In genomic region chr1:173398323-173398970, GRCm38 (mm10) we compare ENCODE assay signal across 7 mouse cellular contexts. TPM values are rescaled to one million over a fixed set of nuclear protein-coding genes. Genes with fewer than 3 reads are reported as not detected.
A peak's percentile ranks its signal among the peaks of the same experiment; 100 is the strongest.
DNase-seq lines count a peak whose midpoint lies in the region; ATAC-seq and TF ChIP-seq lines count a peak whose summit lies in the region.

No protein-coding gene starts in this region.

- no peaks in the 10 kb centered on the region for H3K27me3 ChIP-seq in MEL (ENCODE audit: control insufficient read depth in 1 of 2, insufficient read depth in 2 of 2, low read length in 2 of 2)
- H3K27me3 ChIP-seq in embryonic facial prominence, embryonic 14.5 days (replicated peaks; ENCODE audit: control insufficient read depth, insufficient read depth, low read length) = no peaks in the 10 kb centered on the region
- H3K27me3 ChIP-seq in hindbrain, embryonic 12.5 days = no peaks in the 10 kb centered on the region

- ATAC-seq in embryonic facial prominence, embryonic 14.5 days (ENCODE audit: low read depth) = peak; percentile 41; the same call in 1 of the 2 replicates
- peak; percentile 68 for ATAC-seq in hindbrain, embryonic 12.5 days (ENCODE audit: low FRiP score)
- ATAC-seq in megakaryocyte, adult 5-6 weeks (ENCODE audit: poor library complexity, severe bottlenecking) = peak; percentile 83

- no peak overlapping the region for H3K9ac ChIP-seq in MEL (ENCODE audit: control insufficient read depth, low read depth, low read length, poor library complexity, severe bottlenecking)
- H3K9ac ChIP-seq in embryonic facial prominence, embryonic 14.5 days (ENCODE audit: low read depth, low read length) = no peak overlapping the region
- H3K9ac ChIP-seq in hindbrain, embryonic 12.5 days = no peak overlapping the region

- H3K9me3 ChIP-seq in MEL (replicated peaks; ENCODE audit: insufficient read depth, low read length) = no peaks in the 10 kb centered on the region
- H3K9me3 ChIP-seq in embryonic facial prominence, embryonic 14.5 days (ENCODE audit: control insufficient read depth, low read length) = no peaks in the 10 kb centered on the region
- H3K9me3 ChIP-seq in hindbrain, embryonic 12.5 days (replicated peaks) = no peaks in the 10 kb centered on the region

- no peaks in the 10 kb centered on the region for H3K79me2 ChIP-seq in MEL (ENCODE audit: control insufficient read depth, insufficient read depth, low read length, poor library complexity)

- peak; percentile 68 for DNase-seq in MEL (ENCODE audit: low read depth, low spot score)
- peak; percentile 60 to 77 for DNase-seq in adrenal gland, postnatal 36 days
- peak; percentile 72 for DNase-seq in embryonic facial prominence, embryonic 14.5 days (ENCODE audit: low spot score)
- peak; percentile 22 for DNase-seq in left cerebral cortex, adult 11 months (ENCODE audit: low spot score)
- peak; percentile 83 to 88 for DNase-seq in right cerebral cortex, adult 2 months (ENCODE audit: low spot score in 2 of 2)

- H3K4me3 ChIP-seq in MEL (ENCODE audit: control insufficient read depth in 1 of 2, insufficient read depth in 1 of 2, low read depth in 2 of 2, low read length in 2 of 2) = no peak overlapping the region
- H3K4me3 ChIP-seq in embryonic facial prominence, embryonic 14.5 days (ENCODE audit: low read depth, low read length) = no peak overlapping the region
- no peak overlapping the region for H3K4me3 ChIP-seq in hindbrain, embryonic 12.5 days

- 38% methylated on average over 3 of the region's 3 CpGs for WGBS in embryonic facial prominence, embryonic 14.5 days
- 38% methylated on average over 3 of the region's 3 CpGs for WGBS in hindbrain, embryonic 12.5 days

- no peak for TF ChIP-seq EP300 in MEL (IDR thresholded peaks at IDR 0.05; ENCODE audit: low read depth in 1 of 2, low read length in 2 of 2)

- no peaks in the 10 kb centered on the region; a peak in 1 of 4 replicates for H3K36me3 ChIP-seq in MEL (ENCODE audit: control insufficient read depth in 1 of 2, insufficient read depth in 2 of 2, low read length in 2 of 2)
- no peaks in the 10 kb centered on the region for H3K36me3 ChIP-seq in embryonic facial prominence, embryonic 14.5 days (ENCODE audit: control insufficient read depth, insufficient read depth, low read length)
- no peaks in the 10 kb centered on the region for H3K36me3 ChIP-seq in hindbrain, embryonic 12.5 days

- H3K27ac ChIP-seq in MEL (ENCODE audit: control insufficient read depth, low read depth, low read length) = no peak overlapping the region
- H3K27ac ChIP-seq in embryonic facial prominence, embryonic 14.5 days (replicated peaks; ENCODE audit: low read depth, low read length) = no peak overlapping the region
- no peak overlapping the region for H3K27ac ChIP-seq in hindbrain, embryonic 12.5 days

- no peaks in the 10 kb centered on the region for H3K4me1 ChIP-seq in MEL (ENCODE audit: control insufficient read depth in 1 of 2, insufficient read depth in 2 of 2, low read length in 2 of 2)
- no peaks in the 10 kb centered on the region for H3K4me1 ChIP-seq in embryonic facial prominence, embryonic 14.5 days (ENCODE audit: control insufficient read depth, insufficient read depth, low read length)
- no peaks in the 10 kb centered on the region for H3K4me1 ChIP-seq in hindbrain, embryonic 12.5 days

- peak; percentile 17 to 66 (median 31); a peak in 3 of 6 replicates for TF ChIP-seq CTCF in MEL (IDR thresholded peaks at IDR 0.05 in 2 of 3, conservative IDR thresholded peaks at IDR 0.05 in 1 of 3; ENCODE audit: control insufficient read depth in 1 of 3, insufficient read depth in 1 of 3, low read depth in 2 of 3, low read length in 3 of 3, poor library complexity in 1 of 3, severe bottlenecking in 1 of 3)

- no peak for TF ChIP-seq POLR2A in MEL (IDR thresholded peaks at IDR 0.05; ENCODE audit: control insufficient read depth in 1 of 2, insufficient read depth in 1 of 2, low read depth in 1 of 2, low read length in 2 of 2, poor library complexity in 1 of 2)

- H3K4me2 ChIP-seq in embryonic facial prominence, embryonic 14.5 days (ENCODE audit: low read depth, low read length) = no peak overlapping the region
- H3K4me2 ChIP-seq in hindbrain, embryonic 12.5 days (replicated peaks) = no peak overlapping the region

- TF ChIP-seq RAD21 in MEL (IDR thresholded peaks at IDR 0.05; ENCODE audit: low read depth, low read length) = peak; percentile 74

TF ChIP-seq in MEL, 35 proteins besides CTCF, POLR2A, EP300 and RAD21:
- TF ChIP-seq TBP (IDR thresholded peaks at IDR 0.05; ENCODE audit: low read depth, low read length) (no peak), BHLHE40 (IDR thresholded peaks at IDR 0.05; ENCODE audit: borderline replicate concordance, low read depth, low read length) (no peak), ZC3H11A (IDR thresholded peaks at IDR 0.05; ENCODE audit: low read depth, low read length) (peak; percentile 87), SMC3 (IDR thresholded peaks at IDR 0.05; ENCODE audit: low read depth, low read length) (peak; percentile 79)

RNA-seq across cellular contexts. Expression of gene Cadm3, which starts 31.0 kb away (rescaled TPM):
- total RNA-seq in MEL (2012; rRNA removed) = 0.19 and 0.20 TPM in 2 replicates
- under 1 TPM in 1 of 2 experiments, not detected in 1; 0.03 TPM for polyA plus RNA-seq in MEL (2012; ENCODE audit: insufficient read depth in 1 of 2, insufficient read length in 2 of 2, low read depth in 1 of 2, low replicate concordance in 2 of 2, missing spikeins in 1 of 2)
- total RNA-seq in adrenal gland, postnatal 36 days (2021) = 1 to 10 TPM; 6.8 to 9.3 TPM
- 11.6 and 12.3 TPM in 2 replicates for polyA plus RNA-seq in embryonic facial prominence, embryonic 14.5 days (2014; fragmentation: Nextera tagmentation; extraction: Ambion mirVana)
- 20.1 and 25.7 TPM in 2 replicates for polyA plus RNA-seq in hindbrain, embryonic 12.5 days (2016; fragmentation: Nextera tagmentation; extraction: Ambion mirVana)
- 1.5 and 2.1 TPM in 2 replicates for total RNA-seq in megakaryocyte, adult 5-6 weeks (2015)
- total RNA-seq in megakaryocyte, adult 5-6 weeks (2017) = 0.51 and 5.2 TPM in 2 replicates

RNA-seq across cellular contexts. Expression of gene Aim2, which starts 47.8 kb away (rescaled TPM):
- 2.3 TPM in 2 replicates for total RNA-seq in MEL (2012; rRNA removed)
- polyA plus RNA-seq in MEL (2012; ENCODE audit: insufficient read depth in 1 of 2, insufficient read length in 2 of 2, low read depth in 1 of 2, low replicate concordance in 2 of 2, missing spikeins in 1 of 2) = 1 to 10 TPM in 1 of 2 experiments, not detected in 1; 9.1 TPM
- 1 to 10 TPM in 1 of 2 experiments, under 1 TPM in 1; 0.53 to 2.1 TPM for total RNA-seq in adrenal gland, postnatal 36 days (2021)
- polyA plus RNA-seq in embryonic facial prominence, embryonic 14.5 days (2014; fragmentation: Nextera tagmentation; extraction: Ambion mirVana) = 0.53 and 1.3 TPM in 2 replicates
- 3.2 and 3.9 TPM in 2 replicates for polyA plus RNA-seq in hindbrain, embryonic 12.5 days (2016; fragmentation: Nextera tagmentation; extraction: Ambion mirVana)
- 56.4 and 68.1 TPM in 2 replicates for total RNA-seq in megakaryocyte, adult 5-6 weeks (2015)
- 91.8 and 109 TPM in 2 replicates for total RNA-seq in megakaryocyte, adult 5-6 weeks (2017)

Comparison
In these comparisons a context has a peak if more than half of its experiments do, and no peak if none do; other contexts are left out.
1. DNase-seq: peak in every context shown above with its lines; median percentile 86 in right cerebral cortex, adult 2 months; 72 in embryonic facial prominence, embryonic 14.5 days; 68 in adrenal gland, postnatal 36 days; 68 in MEL; 22 in left cerebral cortex, adult 11 months.
2. RNA of gene Aim2, which starts 47.8 kb away (total RNA-seq): 56.4 to 109 TPM in megakaryocyte, adult 5-6 weeks; 2.3 TPM in MEL and 0.53 to 2.1 TPM in adrenal gland, postnatal 36 days; every median in the first group is over 10 times any median in the second.
3. Peak in every context shown above with its lines, with median percentiles within 50 percentile points of each other: ATAC-seq.